Mouse (Mus musculus) lung, embryonic 14.5 days (tissue): ENCODE measurements around the gene Lsm10. TPM values are rescaled to one million over a fixed set of nuclear protein-coding genes. Genes with fewer than 3 reads are reported as not detected.
"Not testable (repeated sequence)": the region's sequence is repeated elsewhere in the genome, so short reads cannot be mapped to it uniquely, and the experiment has no call there.

Experiments
- ATAC-seq: fragments of 200-750 bp; cut with Nextera tagmentation; 2 replicates; pipeline ENCODE4 v1.8.0; 2017; ENCODE audit warnings: mild to moderate bottlenecking, moderate TSS enrichment, moderate library complexity; ENCODE audit not compliant: insufficient read depth
- DNase-seq: peaks from one replicate; pipeline ENCODE4 v3.0.0-alpha.2; 2015
- H3K27ac ChIP-seq: fragments of 300-500 bp; sonication (generic); 2 replicates; pipeline ENCODE4 v1.5.1; 2014; ENCODE audit warnings: low read depth, mild to moderate bottlenecking, moderate library complexity
- H3K27me3 ChIP-seq: fragments of 300-500 bp; sonication (generic); 2 replicates; pipeline ENCODE4 v1.6.1; 2014; ENCODE audit warnings: low read length, control low read depth; ENCODE audit not compliant: insufficient read depth
- H3K36me3 ChIP-seq: fragments of 300-500 bp; sonication (generic); 2 replicates; pipeline ENCODE4 v1.6.1; 2014; ENCODE audit warnings: control low read depth; ENCODE audit not compliant: insufficient read depth
- H3K4me1 ChIP-seq: fragments of 300-500 bp; sonication (generic); 2 replicates; pipeline ENCODE4 v1.6.1; 2014; ENCODE audit warnings: antibody characterized with exemption, control low read depth; ENCODE audit not compliant: insufficient read depth
- H3K4me2 ChIP-seq: fragments of 300-500 bp; sonication (generic); 2 replicates; pipeline ENCODE4 v1.6.1; 2014; ENCODE audit warnings: mild to moderate bottlenecking
- H3K4me3 ChIP-seq: fragments of 300-500 bp; sonication (generic); 2 replicates; pipeline ENCODE4 v1.5.1; 2014; ENCODE audit warnings: low read depth, low read length
- H3K9ac ChIP-seq: fragments of 300-500 bp; sonication (generic); 2 replicates; pipeline ENCODE4 v1.6.1; 2014
- H3K9me3 ChIP-seq: fragments of 300-500 bp; sonication (generic); 2 replicates; pipeline ENCODE4 v1.6.1; 2016; ENCODE audit warnings: low read depth, low read length, control low read depth
- CTCF ChIP-seq: IDR thresholded peaks from 2 replicates; pipeline ENCODE4 v1.5.1; 2016; ENCODE audit warnings: antibody characterized with exemption, low read depth
- WGBS: fragments of 180-500 bp; shearing (Covaris S2); extraction: QIAGEN DNeasy Blood & Tissue Kit; methylation state at CpG from one replicate; pipeline ENCODE4 v1.1.7; 2014; 5-methylcytosine and 5-hydroxymethylcytosine counted together
- polyA plus RNA-seq: library from polyadenylated mRNA; unstranded; fragments of >200 nt; fragmentation: Nextera tagmentation; extraction: Ambion mirVana; gene quantifications from 2 replicates; pipeline ENCODE4 v1.2.1, GENCODE M21; 2014

Lsm10 gene
- polyA plus RNA-seq, 1 experiment from 2014 or later = 50.2 TPM

DNA sequence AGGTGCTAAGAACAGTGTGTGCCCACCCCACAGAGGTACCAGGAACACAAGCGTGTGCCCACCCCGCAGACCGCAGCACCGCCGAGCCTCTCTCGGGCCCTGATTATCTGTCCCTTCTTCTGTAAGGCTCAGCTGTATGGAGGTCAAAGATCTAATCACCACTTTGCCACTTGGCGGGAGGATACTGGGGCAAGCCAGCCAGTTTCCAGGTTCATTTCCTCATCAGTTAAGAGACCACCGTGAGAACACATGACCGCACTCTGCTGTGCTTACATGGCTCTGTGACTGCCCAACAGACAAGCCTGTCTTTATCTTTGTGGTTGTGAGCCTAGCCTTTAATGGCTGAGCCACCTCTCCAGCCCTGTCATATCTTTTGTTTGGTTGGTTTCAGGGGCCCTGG, 13.4 kb upstream of the Lsm10 start:
- Histone ChIP-seq H3K4me1 (no peaks in the 10 kb centered on the region), H3K4me3 (no peak overlapping the region), H3K27ac (no peak overlapping the region), H3K27me3 (no peaks in the 10 kb centered on the region), H3K9ac (no peak overlapping the region), H3K36me3 (no peaks in the 10 kb centered on the region), H3K4me2 (no peak overlapping the region), H3K9me3 (no peaks in the 10 kb centered on the region)
- no peak for DNase-seq
- no peak for ATAC-seq
- TF ChIP-seq CTCF = no peak
- WGBS = 80% methylated on average over 9 of the region's 9 CpGs

DNA sequence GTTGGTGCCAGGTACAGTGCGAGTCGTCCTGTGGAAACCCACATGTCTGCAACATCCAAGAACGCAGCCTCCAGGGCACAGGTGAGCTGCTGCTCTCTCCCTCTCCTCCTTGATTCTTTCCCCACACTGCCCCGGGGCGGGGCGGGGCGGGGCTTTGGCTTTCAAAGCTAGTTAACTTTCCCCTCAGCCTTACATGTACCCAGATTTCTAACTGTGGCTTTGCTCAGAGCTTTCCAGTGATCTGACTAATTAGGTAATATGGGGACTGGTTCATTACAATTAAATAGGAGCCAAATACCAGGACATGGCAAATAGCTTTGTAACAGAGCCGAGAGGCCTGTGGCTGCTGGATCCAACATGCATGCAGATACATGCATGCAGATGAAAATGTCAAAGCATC, 12.0 kb upstream of the Lsm10 start:
- 60% methylated on average over 8 of the region's 8 CpGs for WGBS
- H3K27ac ChIP-seq = no peak overlapping the region
- no peak for TF ChIP-seq CTCF
- H3K36me3 ChIP-seq = no peaks in the 10 kb centered on the region
- H3K4me2 ChIP-seq = no peak overlapping the region
- no peak overlapping the region for H3K9ac ChIP-seq
- no peak overlapping the region for H3K4me3 ChIP-seq
- no peaks in the 10 kb centered on the region for H3K27me3 ChIP-seq
- ATAC-seq (no peak), DNase-seq (no peak)
- no peaks in the 10 kb centered on the region for H3K9me3 ChIP-seq
- no peaks in the 10 kb centered on the region for H3K4me1 ChIP-seq

DNA sequence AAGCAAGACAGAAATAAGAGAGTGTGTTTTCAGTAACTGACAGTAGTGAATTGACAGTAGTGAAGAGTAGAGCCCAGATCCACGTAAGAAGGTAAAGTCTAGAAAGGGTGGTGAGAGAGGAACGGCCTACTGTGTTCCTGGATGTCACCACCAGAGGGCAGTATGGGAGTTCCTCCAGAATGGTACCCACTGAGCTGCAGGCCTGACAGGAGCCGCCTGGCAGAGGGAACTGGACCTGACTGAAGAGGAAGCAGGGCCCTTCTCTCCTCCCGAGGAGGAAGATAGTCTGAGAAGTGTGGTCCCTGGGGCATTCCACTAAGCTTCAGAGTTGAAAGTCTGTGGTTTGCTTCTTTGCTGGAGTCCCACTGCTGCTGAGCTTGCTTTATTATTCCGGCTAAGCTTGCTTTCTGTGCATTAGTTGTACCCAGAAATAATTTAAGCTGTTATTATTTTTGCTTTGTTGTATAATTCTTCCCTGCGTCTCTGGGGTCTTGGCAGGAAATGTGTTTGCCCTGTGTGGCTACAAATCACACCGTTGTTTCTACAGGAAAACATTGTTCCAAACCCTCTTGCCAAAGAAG, 10.3 kb upstream of the Lsm10 start:
- H3K27me3 ChIP-seq = no peaks in the 10 kb centered on the region
- no peak overlapping the region for H3K4me2 ChIP-seq
- TF ChIP-seq CTCF = peak; percentile 96
- DNase-seq (peak; percentile 94), ATAC-seq (peak; percentile 89)
- H3K9ac ChIP-seq = no peak overlapping the region
- no peaks in the 10 kb centered on the region for H3K36me3 ChIP-seq
- no peaks in the 10 kb centered on the region for H3K9me3 ChIP-seq
- 27% methylated on average over 7 of the region's 7 CpGs for WGBS
- no peak overlapping the region for H3K4me3 ChIP-seq
- H3K4me1 ChIP-seq = no peaks in the 10 kb centered on the region
- no peak overlapping the region for H3K27ac ChIP-seq

DNA sequence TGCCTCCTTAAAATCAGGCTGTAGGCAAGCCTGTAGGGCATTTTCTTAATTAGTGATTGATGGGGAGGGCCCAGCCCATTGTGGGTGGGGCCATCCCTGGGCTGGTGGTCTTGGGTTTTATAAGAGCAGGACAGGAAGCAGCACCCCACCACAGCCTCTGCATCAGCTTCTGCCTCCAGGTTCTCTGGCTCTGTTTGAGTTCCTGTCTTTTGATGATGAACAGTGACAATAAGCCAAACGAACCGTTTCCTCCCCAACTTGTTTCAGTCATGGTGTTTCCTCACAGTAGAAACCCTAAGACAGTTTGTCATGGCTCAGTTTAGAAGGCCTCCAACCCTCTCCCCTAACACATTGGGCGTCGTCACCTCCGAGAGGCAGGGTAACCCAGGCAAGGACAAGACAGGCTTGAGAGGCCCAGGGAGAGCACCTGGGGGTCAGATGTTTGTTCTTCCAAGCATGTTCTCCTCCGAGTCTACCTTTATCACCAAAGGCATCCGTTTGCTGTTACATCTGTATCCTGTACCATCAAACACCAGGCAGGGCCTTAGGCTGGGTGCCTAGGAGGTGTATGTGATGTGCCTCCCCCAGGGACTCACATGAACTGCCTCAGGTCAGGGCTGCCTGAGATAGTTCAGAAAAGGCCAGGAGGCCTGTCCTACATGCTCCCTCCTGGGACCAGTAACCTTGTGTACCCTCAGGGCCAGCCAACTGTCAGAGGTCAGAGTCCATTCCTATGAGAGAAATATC, 6.1 kb upstream of the Lsm10 start:
- no peaks in the 10 kb centered on the region for H3K27me3 ChIP-seq
- H3K9ac ChIP-seq = no peak overlapping the region
- H3K4me3 ChIP-seq = no peak overlapping the region
- no peaks in the 10 kb centered on the region for H3K4me1 ChIP-seq
- no peak overlapping the region for H3K27ac ChIP-seq
- 57% methylated on average over 7 of the region's 7 CpGs for WGBS
- DNase-seq = no peak
- H3K36me3 ChIP-seq = no peaks in the 10 kb centered on the region
- H3K9me3 ChIP-seq = no peaks in the 10 kb centered on the region
- no peak overlapping the region for H3K4me2 ChIP-seq
- TF ChIP-seq CTCF = no peak
- no peak for ATAC-seq

DNA sequence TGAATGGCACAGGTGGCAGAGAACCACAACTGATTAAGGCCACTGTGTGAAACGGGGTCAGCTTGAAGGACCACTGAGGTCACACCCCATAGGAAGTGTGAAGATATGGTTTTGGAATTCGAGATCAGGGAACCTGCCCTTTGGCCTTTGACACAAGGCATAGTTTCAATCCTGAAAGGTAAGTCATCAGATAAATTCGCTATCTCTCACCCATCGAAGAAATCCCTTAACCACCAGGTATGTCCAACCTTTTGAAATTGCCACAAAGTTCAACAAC, 5.6 kb upstream of the Lsm10 start:
- Histone ChIP-seq H3K4me1 (no peaks in the 10 kb centered on the region), H3K4me3 (no peak overlapping the region), H3K9me3 (no peaks in the 10 kb centered on the region), H3K9ac (no peak overlapping the region), H3K27ac (no peak overlapping the region), H3K4me2 (no peak overlapping the region), H3K27me3 (no peaks in the 10 kb centered on the region), H3K36me3 (no peaks in the 10 kb centered on the region)
- ATAC-seq (no peak), DNase-seq (no peak)
- 68% methylated on average over 4 of the region's 4 CpGs for WGBS
- TF ChIP-seq CTCF = no peak

DNA sequence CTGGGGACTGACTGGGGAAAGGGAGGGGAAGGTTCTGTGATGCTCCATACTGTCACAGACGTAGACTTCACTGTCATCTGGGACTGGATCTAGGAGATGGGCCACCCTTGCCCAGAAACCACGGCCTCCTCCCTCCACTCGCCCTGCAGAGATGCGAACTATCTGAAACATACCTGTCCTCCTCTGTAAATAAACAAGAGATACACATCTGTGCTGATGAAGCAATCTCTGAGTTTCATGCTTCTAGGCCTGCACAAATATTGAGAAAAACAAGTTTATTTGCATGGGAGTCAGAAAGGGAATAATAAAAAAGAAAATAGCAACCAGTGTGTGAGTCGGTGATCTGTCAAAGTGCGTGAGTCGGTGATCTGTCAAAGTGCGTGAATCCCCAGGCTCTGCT, 4.5 kb upstream of the Lsm10 start:
- no peak for DNase-seq
- H3K4me3 ChIP-seq = no peak overlapping the region
- no peaks in the 10 kb centered on the region for H3K27me3 ChIP-seq
- H3K27ac ChIP-seq = no peak overlapping the region
- no peak for ATAC-seq
- TF ChIP-seq CTCF = no peak
- H3K9ac ChIP-seq = no peak overlapping the region
- H3K4me2 ChIP-seq = no peak overlapping the region
- 60% methylated on average over 8 of the region's 8 CpGs for WGBS
- H3K9me3 ChIP-seq = no peaks in the 10 kb centered on the region
- no peaks in the 10 kb centered on the region for H3K36me3 ChIP-seq
- no peaks in the 10 kb centered on the region for H3K4me1 ChIP-seq

DNA sequence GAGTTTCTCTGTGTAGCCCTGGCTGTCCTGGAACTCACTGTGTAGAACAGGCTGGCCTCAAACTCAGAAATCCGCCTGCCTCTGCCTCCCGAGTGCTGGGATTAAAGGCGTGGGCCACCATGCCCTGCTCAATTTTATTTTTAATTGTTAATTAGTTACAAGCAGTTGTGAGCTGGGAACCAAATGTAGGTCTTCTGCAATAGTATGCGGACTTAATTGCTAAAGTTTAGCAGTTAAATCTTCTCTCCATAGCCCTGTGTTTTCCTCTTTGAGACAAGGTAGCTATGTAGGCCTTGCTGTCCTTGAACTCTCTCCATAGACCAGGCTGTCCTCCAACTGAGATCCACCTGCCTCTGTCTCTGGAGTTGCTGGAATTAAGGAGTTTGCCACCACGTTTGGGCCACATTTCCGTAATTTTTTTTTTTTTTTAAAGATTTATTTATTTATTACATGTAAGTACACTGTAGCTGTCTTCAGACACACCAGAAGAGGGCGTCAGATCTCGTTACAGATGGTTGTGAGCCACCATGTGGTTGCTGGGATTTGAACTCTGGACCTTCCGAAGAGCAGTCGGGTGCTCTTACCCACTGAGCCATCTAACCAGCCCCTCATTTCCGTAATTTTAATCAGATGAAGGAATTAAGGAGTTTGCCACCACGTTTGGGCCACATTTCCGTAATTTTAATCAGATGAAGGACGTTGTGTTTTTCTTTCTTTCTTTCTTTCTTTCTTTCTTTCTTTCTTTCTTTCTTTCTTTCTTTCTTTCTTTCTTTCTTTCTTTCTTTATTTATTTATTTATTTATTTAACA, 597 bp upstream of the Lsm10 start:
- DNase-seq, H3K9ac ChIP-seq, ATAC-seq, H3K27ac ChIP-seq, H3K9me3 ChIP-seq, H3K27me3 ChIP-seq, H3K4me1 ChIP-seq: not testable (repeated sequence)
- Histone ChIP-seq H3K4me2 (peak overlapping the region; percentile 72; the same call in 1 of the 2 replicates), H3K36me3 (0 out of 2 replicates have a peak, but pooled peaks cover 18% of the 10 kb centered on the region), H3K4me3 (peak overlapping the region; percentile 65; the same call in 1 of the 2 replicates)
- WGBS = 56% methylated on average over 14 of the region's 14 CpGs
